Mouse (Mus musculus) hindbrain, postnatal 0 days (tissue): Measurements from ENCODE around the gene Nup85. TPM values are rescaled to one million over a fixed set of nuclear protein-coding genes. Genes with fewer than 3 reads are reported as not detected.

Experiments used
- ATAC-seq: fragments of 200-750 bp; cut with Nextera tagmentation; 2 replicates; pipeline ENCODE4 v1.8.0; 2017; ENCODE audit warnings: mild to moderate bottlenecking, moderate TSS enrichment, moderate library complexity
- DNase-seq: peaks from one replicate; pipeline ENCODE4 v3.0.0-alpha.2; 2015; ENCODE audit warnings: low spot score
- H3K27ac ChIP-seq: fragments of 300-500 bp; sonication (generic); 2 replicates; pipeline ENCODE4 v1.5.1; 2014; ENCODE audit warnings: mild to moderate bottlenecking
- H3K27me3 ChIP-seq: fragments of 300-500 bp; sonication (generic); 2 replicates; pipeline ENCODE4 v1.6.1; 2014; ENCODE audit warnings: low read length, mixed read lengths; ENCODE audit not compliant: insufficient read depth
- H3K36me3 ChIP-seq: fragments of 300-500 bp; sonication (generic); 2 replicates; pipeline ENCODE4 v1.6.1; 2014; ENCODE audit warnings: low read length, mixed read lengths; ENCODE audit not compliant: insufficient read depth
- H3K4me1 ChIP-seq: fragments of 300-500 bp; sonication (generic); 2 replicates; pipeline ENCODE4 v1.6.1; 2014; ENCODE audit warnings: antibody characterized with exemption, low read length, mixed read lengths; ENCODE audit not compliant: insufficient read depth
- H3K4me2 ChIP-seq: fragments of 300-500 bp; sonication (generic); 2 replicates; pipeline ENCODE4 v1.6.1; 2014; ENCODE audit warnings: low read depth, mild to moderate bottlenecking, low read length, moderate library complexity, mixed read lengths
- H3K4me3 ChIP-seq: fragments of 300-500 bp; sonication (generic); 2 replicates; pipeline ENCODE4 v1.5.1; 2014; ENCODE audit warnings: low read length
- H3K9ac ChIP-seq: fragments of 300-500 bp; sonication (generic); replicated peaks from 2 replicates; pipeline ENCODE4 v1.6.1; 2014; ENCODE audit warnings: mild to moderate bottlenecking, low read length, moderate library complexity, mixed read lengths
- H3K9me3 ChIP-seq: fragments of 300-500 bp; sonication (generic); 2 replicates; pipeline ENCODE4 v1.6.1; 2016; ENCODE audit warnings: low read length, mixed read lengths
- CTCF ChIP-seq: IDR thresholded peaks from 2 replicates; pipeline ENCODE4 v1.5.1; 2016; ENCODE audit warnings: antibody characterized with exemption, control low read depth, low read depth
- WGBS: fragments of 180-500 bp; shearing (Covaris S2); extraction: QIAGEN DNeasy Blood & Tissue Kit; methylation state at CpG from one replicate; pipeline ENCODE4 v1.1.7; 2014; 5-methylcytosine and 5-hydroxymethylcytosine counted together
- polyA plus RNA-seq: library from polyadenylated mRNA; unstranded; fragments of >200 nt; fragmentation: Nextera tagmentation; extraction: Ambion mirVana; gene quantifications from 2 replicates; pipeline ENCODE4 v1.2.1, GENCODE M21; 2015
- total RNA-seq: library from RNA; depleted of rRNA; stranded (reverse); fragments of >200 nt; gene quantifications from 2 replicates; pipeline ENCODE4 v1.2.3, GENCODE M21; 2014

The Nup85 gene
- total and polyA plus RNA-seq, 2 experiments from 2014 or later, result 61.9 to 80.7 TPM

GRCm38 (mm10) chr11:115603476-115604303 is 39.5 kb downstream of the Nup85 start, which contains the start of the genes Mrps7 and Gga3:
Gene Mrps7 (plus strand): TSS chr11:115603925.
Gene Gga3 (minus strand): TSS chr11:115604051.
- Histone ChIP-seq H3K9me3 (no peaks in the 10 kb centered on the region), H3K4me1 (peaks cover 17% of the 10 kb centered on the region), H3K36me3 (peaks cover 29% of the 10 kb centered on the region; the same call in 1 of the 2 replicates), H3K4me2 (peak within 1 kb of the TSS; percentile 96), H3K4me3 (peak within 1 kb of the TSS; percentile 99), H3K9ac (peak within 1 kb of the TSS; percentile 91), H3K27ac (peak within 1 kb of the TSS; percentile 95), H3K27me3 (no peaks in the 10 kb centered on the region)
- DNase-seq (peak; percentile 95), ATAC-seq (peak; percentile 96)
- WGBS, result under 1% methylated on average over 70 of the region's 93 CpGs
- no peak for TF ChIP-seq CTCF

DNA sequence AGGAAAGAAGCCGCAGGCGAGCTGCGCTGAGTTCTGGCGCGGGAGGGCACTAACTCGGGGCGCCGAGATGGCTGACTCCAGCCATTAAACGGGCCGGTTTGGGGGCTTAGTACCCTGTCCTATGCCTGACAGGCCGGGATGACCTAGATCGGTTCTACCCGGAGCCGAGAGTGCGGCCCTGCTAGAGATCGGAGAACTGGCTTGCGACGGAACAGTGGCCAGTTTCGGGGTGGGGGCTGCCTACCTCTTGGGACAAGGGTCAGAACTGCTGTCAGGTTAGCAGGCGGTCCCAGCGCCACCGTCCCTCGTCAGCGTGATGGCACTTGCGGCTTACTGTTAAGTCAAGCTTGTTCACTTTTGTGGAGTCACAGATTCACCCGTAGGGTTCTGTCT is 40.1 kb downstream of the Nup85 start:
- Histone ChIP-seq H3K4me2 (peak overlapping the region; percentile 96), H3K27me3 (no peaks in the 10 kb centered on the region), H3K4me1 (peaks cover 17% of the 10 kb centered on the region), H3K27ac (peak overlapping the region; percentile 95), H3K9me3 (no peaks in the 10 kb centered on the region), H3K36me3 (peaks cover 34% of the 10 kb centered on the region), H3K4me3 (peak overlapping the region; percentile 99), H3K9ac (peak overlapping the region; percentile 91)
- 0% methylated on average over 26 of the region's 26 CpGs for WGBS
- DNase-seq, result no peak
- ATAC-seq, result peak; percentile 30; the same call in 1 of the 2 replicates
- no peak for TF ChIP-seq CTCF

DNA sequence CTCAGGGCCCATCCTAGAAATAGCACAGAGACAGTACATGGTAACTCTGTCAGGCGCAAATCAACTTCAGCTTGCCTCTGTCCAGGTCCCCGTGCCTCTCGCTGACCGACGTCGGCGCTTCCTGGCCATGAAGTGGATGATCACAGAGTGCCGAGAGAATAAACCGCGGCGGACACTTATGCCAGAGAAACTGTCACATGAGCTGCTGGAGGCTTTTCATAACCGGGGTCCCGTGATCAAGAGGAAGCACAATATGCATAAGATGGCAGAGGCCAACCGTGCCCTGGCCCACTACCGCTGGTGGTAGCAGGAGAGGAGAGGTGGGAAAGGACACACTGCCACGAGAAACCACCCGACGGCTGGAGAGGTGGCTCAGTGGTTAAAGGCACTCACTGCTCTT is 42.5 kb downstream of the Nup85 start:
- Histone ChIP-seq H3K36me3 (peaks cover 34% of the 10 kb centered on the region), H3K27me3 (no peaks in the 10 kb centered on the region), H3K4me1 (peaks cover 19% of the 10 kb centered on the region), H3K9ac (no peak overlapping the region), H3K9me3 (no peaks in the 10 kb centered on the region), H3K4me2 (no peak overlapping the region), H3K27ac (no peak overlapping the region), H3K4me3 (no peak overlapping the region)
- DNase-seq (no peak), ATAC-seq (no peak)
- no peak for TF ChIP-seq CTCF
- WGBS, result 91% methylated on average over 18 of the region's 18 CpGs

DNA sequence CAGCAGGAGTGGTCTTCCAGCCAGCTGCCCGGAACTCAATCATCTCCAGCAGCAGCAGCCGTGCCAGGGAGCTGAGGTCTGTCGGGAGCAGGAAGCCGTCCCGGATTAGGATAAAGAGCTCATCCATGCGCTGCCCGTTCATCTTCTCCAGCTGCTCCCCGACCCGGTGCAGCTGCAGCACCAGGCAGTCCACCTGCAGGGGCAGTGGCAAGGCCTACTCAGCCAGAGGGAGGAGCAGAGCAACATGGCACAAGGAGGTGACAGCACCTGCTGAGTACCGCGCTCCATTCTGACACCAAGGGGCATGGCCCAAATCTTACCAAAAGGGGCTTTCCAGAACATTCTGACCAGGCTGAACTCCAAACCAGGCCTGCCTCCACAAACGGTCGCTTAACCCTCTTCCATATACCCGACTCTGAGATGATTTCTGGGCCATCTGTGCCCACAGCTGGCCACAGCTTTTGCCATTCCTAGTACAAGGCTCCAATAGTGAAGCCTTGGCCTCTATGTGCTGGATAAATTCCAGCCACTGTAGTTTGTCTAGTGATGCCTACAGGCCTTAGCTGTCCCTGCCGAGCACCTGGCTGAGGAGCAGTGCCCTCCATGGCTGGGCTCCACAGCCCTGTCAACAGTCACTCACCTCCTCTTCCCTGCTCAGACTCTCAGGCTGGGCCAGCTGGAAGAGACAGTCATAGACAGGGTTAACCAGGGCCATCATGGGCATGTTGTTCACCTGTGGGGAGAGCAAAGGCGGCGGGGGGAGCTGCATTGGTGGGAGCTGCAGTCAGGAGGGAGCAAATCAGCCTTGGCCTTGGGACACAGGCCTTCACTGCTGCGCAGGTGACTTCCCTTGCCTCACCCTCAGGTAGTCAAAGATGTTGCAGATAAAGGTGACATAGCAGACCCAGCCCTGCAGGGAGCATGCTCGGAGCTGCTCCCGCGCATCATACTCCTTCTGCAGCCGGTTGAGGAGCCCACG is 44.5 kb downstream of the Nup85 start:
- no peak overlapping the region for H3K4me2 ChIP-seq
- peak overlapping the region; percentile 51 for H3K27ac ChIP-seq
- H3K27me3 ChIP-seq, result no peaks in the 10 kb centered on the region
- no peak overlapping the region for H3K4me3 ChIP-seq
- H3K9ac ChIP-seq, result no peak overlapping the region
- no peak; the same call in none of the 2 replicates for TF ChIP-seq CTCF
- no peaks in the 10 kb centered on the region for H3K9me3 ChIP-seq
- ATAC-seq, result 0 out of 2 replicates have a peak, but pooled peaks have one; percentile 11
- DNase-seq, result peak; percentile 72
- WGBS, result 56% methylated on average over 23 of the region's 23 CpGs
- peaks cover 34% of the 10 kb centered on the region for H3K36me3 ChIP-seq
- peaks cover 13% of the 10 kb centered on the region for H3K4me1 ChIP-seq

DNA sequence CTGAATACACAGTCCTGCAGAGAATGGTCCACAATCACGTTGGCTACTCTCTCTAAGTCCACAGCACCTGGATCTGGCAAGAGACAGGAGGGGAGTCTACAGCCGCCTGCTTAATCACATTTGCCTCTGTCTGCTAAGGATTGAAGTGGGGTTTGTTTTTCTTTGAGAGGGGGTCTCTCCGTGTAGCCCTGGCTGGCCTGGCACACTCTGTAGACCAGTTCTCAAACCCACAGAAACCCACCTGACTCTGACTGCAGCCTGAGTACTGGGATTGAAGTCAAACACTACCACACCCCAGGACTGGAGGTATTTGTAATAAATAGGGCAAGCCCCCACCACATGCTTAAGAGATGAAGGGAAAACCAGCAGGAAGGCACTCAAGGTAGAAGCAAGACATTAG is 45.3 kb downstream of the Nup85 start:
- no peak for TF ChIP-seq CTCF
- WGBS, result 73% methylated on average over 3 of the region's 3 CpGs
- DNase-seq (no peak), ATAC-seq (no peak)
- peak overlapping the region; percentile 51; the same call in 1 of the 2 replicates for H3K27ac ChIP-seq
- H3K4me1 ChIP-seq, result peaks cover 13% of the 10 kb centered on the region
- H3K9me3 ChIP-seq, result no peaks in the 10 kb centered on the region
- H3K27me3 ChIP-seq, result no peaks in the 10 kb centered on the region
- no peak overlapping the region for H3K4me2 ChIP-seq
- peaks cover 34% of the 10 kb centered on the region for H3K36me3 ChIP-seq
- no peak overlapping the region for H3K9ac ChIP-seq
- H3K4me3 ChIP-seq, result no peak overlapping the region

- H3K9ac ChIP-seq, result no peak overlapping the region
- peaks cover 6% of the 10 kb centered on the region; the same call in 1 of the 2 replicates for H3K4me1 ChIP-seq
- no peaks in the 10 kb centered on the region for H3K9me3 ChIP-seq
- WGBS, result 65% methylated on average over 6 of the region's 6 CpGs
- H3K27me3 ChIP-seq, result no peaks in the 10 kb centered on the region
- H3K36me3 ChIP-seq, result peaks cover 37% of the 10 kb centered on the region
- TF ChIP-seq CTCF, result no peak
- H3K27ac ChIP-seq, result no peak overlapping the region
- DNase-seq, result no peak
- H3K4me2 ChIP-seq, result peak overlapping the region; percentile 95
- no peak for ATAC-seq
- no peak overlapping the region for H3K4me3 ChIP-seq
These were observed 46.9 kb downstream of the Nup85 start for GRCm38 (mm10) chr11:115611173-115611572.
